Mouse (Mus musculus): ENCODE measurements around the gene Srsf3. TPM values are rescaled to one million over a fixed set of nuclear protein-coding genes. Genes with fewer than 3 reads are reported as not detected.
A peak's percentile ranks its signal among the peaks of the same experiment; 100 is the strongest.

Srsf3 gene
- polyA plus RNA-seq, 1 experiment from 2014 or later, result 832 TPM

GRCm38 (mm10) chr17:29077786-29078509, 45.5 kb downstream of the Srsf3 start:
- Histone ChIP-seq H3K36me3 (no peaks in the 10 kb centered on the region), H3K27me3 (ENCODE audit: low read depth, poor library complexity, severe bottlenecking) (peaks cover 50% of the 10 kb centered on the region), H3K27ac (peak overlapping the region; percentile 51; the same call in 1 of the 2 replicates), H3K4me1 (peaks cover 37% of the 10 kb centered on the region), H3K4me3 (peak overlapping the region; percentile 34), H3K9me3 (replicated peaks) (no peaks in the 10 kb centered on the region)
- 29% methylated on average over 14 of the region's 14 CpGs for WGBS
- DNase-seq (ENCODE audit: low spot score), result peak; percentile 55

GRCm38 (mm10) chr17:29078519-29079383, 46.3 kb downstream of the Srsf3 start:
- DNase-seq (ENCODE audit: low spot score), result peak; percentile 58
- Histone ChIP-seq H3K27me3 (ENCODE audit: low read depth, poor library complexity, severe bottlenecking) (peaks cover 56% of the 10 kb centered on the region), H3K36me3 (no peaks in the 10 kb centered on the region), H3K9me3 (replicated peaks) (no peaks in the 10 kb centered on the region), H3K4me1 (peaks cover 31% of the 10 kb centered on the region), H3K4me3 (peak overlapping the region; percentile 34), H3K27ac (peak overlapping the region; percentile 51; the same call in 1 of the 2 replicates)
- 9% methylated on average over 25 of the region's 25 CpGs for WGBS

GRCm38 (mm10) chr17:29080758-29081617, 48.6 kb downstream of the Srsf3 start:
- H3K36me3 ChIP-seq, result no peaks in the 10 kb centered on the region
- DNase-seq (ENCODE audit: low spot score), result peak; percentile 48
- H3K4me3 ChIP-seq, result peak overlapping the region; percentile 23
- H3K4me1 ChIP-seq, result peaks cover 34% of the 10 kb centered on the region
- H3K27ac ChIP-seq, result 0 out of 2 replicates have a peak overlapping the region, but pooled peaks have one; percentile 27
- H3K9me3 ChIP-seq (replicated peaks), result no peaks in the 10 kb centered on the region
- H3K27me3 ChIP-seq (ENCODE audit: low read depth, poor library complexity, severe bottlenecking), result peaks cover 57% of the 10 kb centered on the region
- WGBS, result 4% methylated on average over 23 of the region's 23 CpGs

GRCm38 (mm10) chr17:29081618-29082381, 49.4 kb downstream of the Srsf3 start:
- H3K4me1 ChIP-seq, result peaks cover 34% of the 10 kb centered on the region
- DNase-seq (ENCODE audit: low spot score), result no peak
- no peaks in the 10 kb centered on the region for H3K9me3 ChIP-seq (replicated peaks)
- peak overlapping the region; percentile 23; the same call in 1 of the 2 replicates for H3K4me3 ChIP-seq
- WGBS, result 6% methylated on average over 21 of the region's 21 CpGs
- peaks cover 57% of the 10 kb centered on the region for H3K27me3 ChIP-seq (ENCODE audit: low read depth, poor library complexity, severe bottlenecking)
- H3K27ac ChIP-seq, result 0 out of 2 replicates have a peak overlapping the region, but pooled peaks have one; percentile 27
- H3K36me3 ChIP-seq, result no peaks in the 10 kb centered on the region

GRCm38 (mm10) chr17:29083586-29083985, 51.2 kb downstream of the Srsf3 start:
- Histone ChIP-seq H3K9me3 (replicated peaks) (no peaks in the 10 kb centered on the region), H3K4me3 (no peak overlapping the region), H3K27ac (no peak overlapping the region), H3K27me3 (ENCODE audit: low read depth, poor library complexity, severe bottlenecking) (peaks cover 47% of the 10 kb centered on the region), H3K36me3 (no peaks in the 10 kb centered on the region), H3K4me1 (peaks cover 26% of the 10 kb centered on the region)
- 90% methylated on average over 8 of the region's 8 CpGs for WGBS
- no peak for DNase-seq (ENCODE audit: low spot score)

GRCm38 (mm10) chr17:29084656-29085055, 52.2 kb downstream of the Srsf3 start:
- 93% methylated on average over 7 of the region's 7 CpGs for WGBS
- H3K4me3 ChIP-seq, result no peak overlapping the region
- no peak for DNase-seq (ENCODE audit: low spot score)

GRCm38 (mm10) chr17:29085266-29085665, 52.8 kb downstream of the Srsf3 start:
- Histone ChIP-seq H3K36me3 (no peaks in the 10 kb centered on the region), H3K27ac (no peak overlapping the region), H3K27me3 (ENCODE audit: low read depth, poor library complexity, severe bottlenecking) (peaks cover 34% of the 10 kb centered on the region), H3K9me3 (replicated peaks) (no peaks in the 10 kb centered on the region), H3K4me3 (no peak overlapping the region), H3K4me1 (peaks cover 21% of the 10 kb centered on the region)
- 82% methylated on average over 10 of the region's 10 CpGs for WGBS
- no peak for DNase-seq (ENCODE audit: low spot score)

More at GRCm38 (mm10) chr17:29084656-29085055, 52.2 kb downstream of the Srsf3 start:
- Histone ChIP-seq H3K36me3 (no peaks in the 10 kb centered on the region), H3K9me3 (replicated peaks) (no peaks in the 10 kb centered on the region), H3K4me1 (peaks cover 21% of the 10 kb centered on the region), H3K27me3 (ENCODE audit: low read depth, poor library complexity, severe bottlenecking) (peaks cover 38% of the 10 kb centered on the region), H3K27ac (no peak overlapping the region)

GRCm38 (mm10) chr17:29086916-29087315, 54.5 kb downstream of the Srsf3 start:
- 82% methylated on average over 4 of the region's 4 CpGs for WGBS
- no peak overlapping the region for H3K27ac ChIP-seq
- peaks cover 32% of the 10 kb centered on the region for H3K27me3 ChIP-seq (ENCODE audit: low read depth, poor library complexity, severe bottlenecking)
- no peak overlapping the region for H3K4me3 ChIP-seq
- peaks cover 6% of the 10 kb centered on the region for H3K4me1 ChIP-seq
- DNase-seq (ENCODE audit: low spot score), result no peak
- no peaks in the 10 kb centered on the region for H3K36me3 ChIP-seq
- H3K9me3 ChIP-seq (replicated peaks), result no peaks in the 10 kb centered on the region

- H3K4me3 ChIP-seq, result no peak within 1 kb of the TSS
- WGBS, result 70% methylated on average over 3 of the region's 3 CpGs
- peaks cover 27% of the 10 kb centered on the region for H3K4me1 ChIP-seq
- H3K9me3 ChIP-seq (replicated peaks), result no peaks in the 10 kb centered on the region
- H3K27me3 ChIP-seq (ENCODE audit: low read depth, poor library complexity, severe bottlenecking), result peaks cover 50% of the 10 kb centered on the region
- no peaks in the 10 kb centered on the region for H3K36me3 ChIP-seq
- H3K27ac ChIP-seq, result no peak within 1 kb of the TSS
- DNase-seq (ENCODE audit: low spot score), result no peak
Observed at GRCm38 (mm10) chr17:29090776-29091175, 58.3 kb downstream of the Srsf3 start, which contains the start of gene Cdkn1a. Gene Cdkn1a (plus strand): TSS chr17:29090976.

GRCm38 (mm10) chr17:29091348-29091944, 59.0 kb downstream of the Srsf3 start:
- Histone ChIP-seq H3K4me3 (no peak overlapping the region), H3K4me1 (peaks cover 27% of the 10 kb centered on the region), H3K9me3 (replicated peaks) (no peaks in the 10 kb centered on the region), H3K36me3 (no peaks in the 10 kb centered on the region), H3K27me3 (ENCODE audit: low read depth, poor library complexity, severe bottlenecking) (peaks cover 57% of the 10 kb centered on the region), H3K27ac (no peak overlapping the region)
- 56% methylated on average over 6 of the region's 6 CpGs for WGBS
- no peak for DNase-seq (ENCODE audit: low spot score)

GRCm38 (mm10) chr17:29092497-29092896, 60.1 kb downstream of the Srsf3 start:
- no peak for DNase-seq (ENCODE audit: low spot score)
- H3K4me3 ChIP-seq, result no peak overlapping the region
- H3K27me3 ChIP-seq (ENCODE audit: low read depth, poor library complexity, severe bottlenecking), result peaks cover 57% of the 10 kb centered on the region
- H3K36me3 ChIP-seq, result no peaks in the 10 kb centered on the region
- WGBS, result 64% methylated on average over 5 of the region's 5 CpGs
- no peaks in the 10 kb centered on the region for H3K9me3 ChIP-seq (replicated peaks)
- H3K27ac ChIP-seq, result no peak overlapping the region
- H3K4me1 ChIP-seq, result peaks cover 27% of the 10 kb centered on the region

Data from limb, embryonic 10.5 days (tissue).